Mouse (Mus musculus) liver, adult 2 months (tissue): ENCODE measurements around the gene Dmac2. TPM values are rescaled to one million over a fixed set of nuclear protein-coding genes. Genes with fewer than 3 reads are reported as not detected.

Source experiments
- DNase-seq: peaks from one replicate; pipeline ENCODE4 v3.0.0-alpha.2; 2011; ENCODE audit warnings: low read depth, low spot score; ENCODE audit errors: extremely low read depth
- H3K27ac ChIP-seq: fragments of 200-500 bp; replicated peaks from 2 replicates; pipeline ENCODE4 v1.5.1; 2012; ENCODE audit warnings: low read depth, mild to moderate bottlenecking, control low read depth, inconsistent platforms, low read length; ENCODE audit not compliant: insufficient read depth
- H3K27me3 ChIP-seq: fragments of 200-500 bp; 2 replicates; pipeline ENCODE4 v1.6.1; 2012; ENCODE audit warnings: mild to moderate bottlenecking, moderate library complexity, low read length, inconsistent platforms; ENCODE audit not compliant: control insufficient read depth, insufficient read depth
- H3K36me3 ChIP-seq: fragments of 200-500 bp; 2 replicates; pipeline ENCODE4 v1.6.1; 2012; ENCODE audit warnings: low read length, inconsistent platforms; ENCODE audit not compliant: control insufficient read depth, insufficient read depth
- H3K4me1 ChIP-seq: fragments of 200-500 bp; 2 replicates; pipeline ENCODE4 v1.6.1; 2011; ENCODE audit warnings: low read length; ENCODE audit not compliant: control insufficient read depth, insufficient read depth
- H3K4me3 ChIP-seq: fragments of 200-500 bp; 2 replicates; pipeline ENCODE4 v1.5.1; 2011; ENCODE audit warnings: low read depth, mild to moderate bottlenecking, control low read depth, low read length, moderate library complexity; ENCODE audit not compliant: insufficient read depth
- H3K79me2 ChIP-seq: fragments of 200-500 bp; 2 replicates; pipeline ENCODE4 v1.6.1; 2012; ENCODE audit warnings: inconsistent platforms, mild to moderate bottlenecking, low read length, moderate library complexity; ENCODE audit not compliant: control insufficient read depth, insufficient read depth
- H3K9ac ChIP-seq: fragments of 200-500 bp; 2 replicates; pipeline ENCODE4 v1.6.1; 2012; ENCODE audit warnings: low read depth, mild to moderate bottlenecking, control low read depth, inconsistent platforms, low read length
- CTCF ChIP-seq: fragments of 200-500 bp; IDR thresholded peaks from 2 replicates; pipeline ENCODE4 v1.5.1; 2011; ENCODE audit warnings: low read depth, low read length, control low read depth
- POLR2A ChIP-seq: fragments of 200-500 bp; IDR thresholded peaks from 2 replicates; pipeline ENCODE4 v1.6.1; 2011; ENCODE audit warnings: low read length, control low read depth; ENCODE audit not compliant: insufficient read depth; ENCODE audit errors: extremely low read depth
- WGBS: fragments of 180-500 bp; shearing (Covaris S2); methylation state at CpG from one replicate; pipeline ENCODE4 v1.1.7; 2018; 5-methylcytosine and 5-hydroxymethylcytosine counted together
- polyA plus RNA-seq: library from polyadenylated mRNA; depleted of rRNA; stranded (reverse); fragments of >200 nt; gene quantifications from 2 replicates; pipeline ENCODE4 v1.2.3, GENCODE M21; 2012
- total RNA-seq: library from RNA; depleted of rRNA; stranded (reverse); fragments of >200 nt; gene quantifications from 2 replicates; pipeline ENCODE4 v1.2.3, GENCODE M21; 2014

The Dmac2 gene
- total and polyA plus RNA-seq, 2 experiments, result 40.7 to 64.0 TPM

GRCm38 (mm10) chr7:25639754-25640153 lies 20.5 kb downstream of the Dmac2 start:
- DNase-seq, result no peak
- Histone ChIP-seq H3K27ac (no peak overlapping the region), H3K79me2 (peaks cover 12% of the 10 kb centered on the region), H3K9ac (no peak overlapping the region), H3K4me1 (no peaks in the 10 kb centered on the region), H3K36me3 (peaks cover 8% of the 10 kb centered on the region), H3K4me3 (no peak overlapping the region), H3K27me3 (no peaks in the 10 kb centered on the region)
- no peak for TF ChIP-seq POLR2A
- no peak for TF ChIP-seq CTCF
- WGBS, result 96% methylated on average over 4 of the region's 4 CpGs

DNA sequence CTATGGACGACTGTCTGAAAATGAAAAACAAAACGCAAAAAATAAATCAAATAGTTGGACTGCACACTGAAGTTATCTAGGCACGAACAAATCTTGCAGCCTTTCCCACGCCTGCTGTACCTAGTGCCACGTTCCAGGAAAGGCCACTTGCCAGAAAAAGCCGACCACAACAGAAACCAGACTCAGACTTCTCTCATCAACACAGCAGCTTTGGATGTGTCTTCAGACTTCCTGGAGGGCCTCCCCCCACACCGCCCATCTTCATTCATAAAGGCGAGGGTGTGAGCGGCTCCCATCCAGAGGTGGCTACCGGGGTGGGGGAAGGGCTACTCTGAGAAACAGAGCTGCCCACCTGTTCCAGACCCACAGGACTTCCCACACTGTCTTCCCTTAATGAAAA lies 24.9 kb downstream of the Dmac2 start:
- no peak overlapping the region for H3K4me3 ChIP-seq
- WGBS, result 72% methylated on average over 10 of the region's 10 CpGs
- H3K4me1 ChIP-seq, result peaks cover 6% of the 10 kb centered on the region
- no peaks in the 10 kb centered on the region for H3K27me3 ChIP-seq
- no peak overlapping the region for H3K27ac ChIP-seq
- DNase-seq, result no peak
- H3K79me2 ChIP-seq, result peaks cover 31% of the 10 kb centered on the region
- H3K9ac ChIP-seq, result no peak overlapping the region
- TF ChIP-seq POLR2A, result no peak
- TF ChIP-seq CTCF, result no peak
- peaks cover 7% of the 10 kb centered on the region for H3K36me3 ChIP-seq

GRCm38 (mm10) chr7:25644631-25645030 lies 25.4 kb downstream of the Dmac2 start:
- no peak overlapping the region for H3K9ac ChIP-seq
- peaks cover 11% of the 10 kb centered on the region for H3K4me1 ChIP-seq
- no peak overlapping the region for H3K27ac ChIP-seq
- H3K4me3 ChIP-seq, result no peak overlapping the region
- TF ChIP-seq CTCF, result no peak
- no peak for TF ChIP-seq POLR2A
- H3K27me3 ChIP-seq, result no peaks in the 10 kb centered on the region
- DNase-seq, result no peak
- peaks cover 36% of the 10 kb centered on the region for H3K79me2 ChIP-seq
- 77% methylated on average over 4 of the region's 4 CpGs for WGBS
- H3K36me3 ChIP-seq, result peaks cover 7% of the 10 kb centered on the region

GRCm38 (mm10) chr7:25645074-25645473 lies 25.9 kb downstream of the Dmac2 start:
- WGBS, result 74% methylated on average over 14 of the region's 14 CpGs
- no peak for DNase-seq

DNA sequence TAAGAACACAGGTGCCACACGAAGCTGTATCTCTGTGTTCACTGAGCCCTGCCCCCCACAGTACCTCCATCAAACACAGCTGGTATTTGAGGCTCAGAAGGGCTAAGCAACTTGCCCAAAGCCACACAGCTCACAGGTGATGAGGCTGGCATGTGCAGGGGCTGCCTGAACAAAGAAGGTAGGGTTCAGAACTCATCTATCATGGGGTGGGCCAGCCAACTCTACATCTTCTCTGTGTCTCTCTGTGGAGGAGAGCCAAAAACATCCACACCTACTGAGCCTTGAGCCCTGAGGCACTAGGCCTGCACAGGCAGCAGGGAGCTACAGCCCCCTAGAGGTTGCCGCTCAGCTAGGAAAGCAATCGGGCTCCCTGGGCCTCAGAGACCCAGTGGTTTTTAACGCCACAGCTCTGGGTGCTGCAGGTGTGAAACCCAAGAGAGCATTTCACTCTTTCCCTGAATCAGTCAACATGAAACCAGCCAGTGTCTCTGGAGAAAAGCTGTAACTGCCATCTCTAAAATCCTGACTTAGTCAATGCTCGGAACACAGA lies 28.4 kb downstream of the Dmac2 start:
- peaks cover 3% of the 10 kb centered on the region; the same call in 1 of the 2 replicates for H3K36me3 ChIP-seq
- 65% methylated on average over 5 of the region's 5 CpGs for WGBS
- H3K4me1 ChIP-seq, result peaks cover 26% of the 10 kb centered on the region
- peak; percentile 41 for TF ChIP-seq CTCF
- TF ChIP-seq POLR2A, result no peak
- H3K27me3 ChIP-seq, result no peaks in the 10 kb centered on the region
- no peak overlapping the region for H3K9ac ChIP-seq
- H3K4me3 ChIP-seq, result no peak overlapping the region
- no peak overlapping the region for H3K27ac ChIP-seq
- DNase-seq, result no peak
- H3K79me2 ChIP-seq, result peaks cover 43% of the 10 kb centered on the region

More at GRCm38 (mm10) chr7:25645074-25645473, 25.9 kb downstream of the Dmac2 start:
- TF ChIP-seq POLR2A (no peak), CTCF (no peak)
- Histone ChIP-seq H3K4me3 (no peak overlapping the region), H3K9ac (no peak overlapping the region), H3K27me3 (no peaks in the 10 kb centered on the region), H3K36me3 (peaks cover 7% of the 10 kb centered on the region), H3K79me2 (peaks cover 38% of the 10 kb centered on the region), H3K27ac (no peak overlapping the region), H3K4me1 (peaks cover 12% of the 10 kb centered on the region)

GRCm38 (mm10) chr7:25649839-25650238 lies 30.6 kb downstream of the Dmac2 start:
- WGBS, result 22% methylated on average over 5 of the region's 5 CpGs
- Histone ChIP-seq H3K4me1 (peaks cover 30% of the 10 kb centered on the region), H3K79me2 (peaks cover 49% of the 10 kb centered on the region), H3K27me3 (no peaks in the 10 kb centered on the region), H3K4me3 (no peak overlapping the region), H3K36me3 (peaks cover 3% of the 10 kb centered on the region; the same call in 1 of the 2 replicates), H3K9ac (no peak overlapping the region), H3K27ac (peak overlapping the region; percentile 68)
- TF ChIP-seq CTCF (no peak), POLR2A (no peak)
- DNase-seq, result peak; percentile 72
